Mouse (Mus musculus) retina, adult 2 months (tissue): ENCODE results near the gene Casp2.

Experiments used
- DNase-seq: peaks from one replicate; pipeline ENCODE4 v3.0.0-alpha.2; 2012; ENCODE audit warnings: low read depth, low spot score

Gene Casp2

GRCm38 (mm10) chr6:42276151-42276550 is 11.4 kb downstream of the Casp2 start:
- no peak for DNase-seq

- DNase-seq, result no peak
Measured at GRCm38 (mm10) chr6:42282865-42283528, 18.2 kb downstream of the Casp2 start.

- no peak for DNase-seq
Measured at GRCm38 (mm10) chr6:42286448-42286847, 21.7 kb downstream of the Casp2 start, which contains the start of gene Clcn1. TSS of gene Clcn1 (plus strand) at chr6:42286685.

GRCm38 (mm10) chr6:42287562-42287961 is 22.8 kb downstream of the Casp2 start:
- no peak for DNase-seq

GRCm38 (mm10) chr6:42293327-42293726 is 28.5 kb downstream of the Casp2 start:
- DNase-seq, result no peak

- DNase-seq, result no peak
Measured at GRCm38 (mm10) chr6:42295549-42296094, 30.8 kb downstream of the Casp2 start.

- no peak for DNase-seq
Measured at GRCm38 (mm10) chr6:42299362-42299761, 34.6 kb downstream of the Casp2 start.

GRCm38 (mm10) chr6:42309816-42310378 is 45.1 kb downstream of the Casp2 start:
- no peak for DNase-seq

- DNase-seq, result no peak
Measured at GRCm38 (mm10) chr6:42310427-42311053, 45.8 kb downstream of the Casp2 start.

GRCm38 (mm10) chr6:42318293-42318692 is 53.5 kb downstream of the Casp2 start:
- DNase-seq, result no peak

- no peak for DNase-seq
Measured at GRCm38 (mm10) chr6:42323371-42324066, 58.7 kb downstream of the Casp2 start.

GRCm38 (mm10) chr6:42324067-42324481 is 59.3 kb downstream of the Casp2 start:
- DNase-seq, result no peak

- DNase-seq, result no peak
Measured at GRCm38 (mm10) chr6:42324482-42325267, 59.9 kb downstream of the Casp2 start, which contains the start of gene Fam131b. TSS of gene Fam131b (minus strand) at chr6:42324643.

GRCm38 (mm10) chr6:42325268-42325609 is 60.5 kb downstream of the Casp2 start:
- peak; percentile 46 for DNase-seq

GRCm38 (mm10) chr6:42326509-42326908 is 61.7 kb downstream of the Casp2 start:
- no peak for DNase-seq

- no peak for DNase-seq
Measured at GRCm38 (mm10) chr6:42328757-42329156, 64.0 kb downstream of the Casp2 start.

- DNase-seq, result no peak
Measured at GRCm38 (mm10) chr6:42330216-42330615, 65.4 kb downstream of the Casp2 start.

- no peak for DNase-seq
Measured at GRCm38 (mm10) chr6:42330946-42331345, 66.2 kb downstream of the Casp2 start.
